Mouse (Mus musculus) heart, adult 2 months (tissue): ENCODE data around the gene Ctsf.

Experiments
- CTCF ChIP-seq: fragments of 200-600 bp; IDR thresholded peaks from 2 replicates; pipeline ENCODE4 v1.8.1; 2022; ENCODE audit warnings: antibody characterized with exemption, mild to moderate bottlenecking, moderate library complexity
- POLR2A ChIP-seq: fragments of 200-500 bp; IDR thresholded peaks from 2 replicates; pipeline ENCODE4 v1.6.1; 2011; ENCODE audit warnings: mild to moderate bottlenecking, low read depth, low read length, control low read depth; ENCODE audit not compliant: insufficient read depth

DNA sequence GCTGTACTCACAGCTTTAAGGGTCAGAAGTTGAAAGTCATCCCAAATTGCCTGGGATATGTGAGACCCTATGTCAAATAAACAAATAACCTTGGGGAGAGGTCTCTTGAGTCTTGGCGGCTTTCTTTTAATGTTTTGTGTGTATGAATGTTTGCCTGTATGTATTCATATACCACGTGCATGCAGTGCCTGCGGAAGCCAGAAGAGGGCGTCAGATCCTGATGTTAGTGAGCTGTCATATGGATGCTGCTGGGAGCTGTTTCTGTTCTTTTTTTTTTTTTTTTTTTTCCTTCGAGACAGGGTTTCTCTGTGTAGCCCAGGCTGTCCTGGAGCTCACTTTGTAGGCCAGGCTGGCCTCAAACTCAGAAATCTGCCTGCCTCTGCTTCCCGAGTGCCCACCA is 41.9 kb upstream of the Ctsf start:
- TF ChIP-seq CTCF = no peak
- TF ChIP-seq POLR2A = no peak
